Mouse (Mus musculus) layer of hippocampus, adult 9-10 months (tissue): ENCODE results near the gene Muc3a.
A peak's percentile ranks its signal among the peaks of the same experiment; 100 is the strongest.

Experiments used
- DNase-seq: peaks from one replicate; pipeline ENCODE4 v3.0.0; 2022; ENCODE audit warnings: low spot score

The Muc3a gene

GRCm38 (mm10) chr5:137212289-137212688, at the start of gene Muc3a:
Gene Muc3a, minus strand, starts transcription at chr5:137212389.
- DNase-seq, result no peak

GRCm38 (mm10) chr5:137211114-137211829, 917 bp downstream of the Muc3a start:
- no peak for DNase-seq

GRCm38 (mm10) chr5:137210689-137211088, 1.5 kb downstream of the Muc3a start:
- no peak for DNase-seq

- DNase-seq, result no peak
These were observed 6.9 kb downstream of the Muc3a start for GRCm38 (mm10) chr5:137205301-137205700.

GRCm38 (mm10) chr5:137194488-137195120, 17.6 kb downstream of the Muc3a start:
- no peak for DNase-seq

- no peak for DNase-seq
These were observed 18.8 kb downstream of the Muc3a start for GRCm38 (mm10) chr5:137193279-137193952.

- DNase-seq, result no peak
These were observed 22.9 kb downstream of the Muc3a start for GRCm38 (mm10) chr5:137189326-137189725.

GRCm38 (mm10) chr5:137185362-137185761, 26.8 kb downstream of the Muc3a start:
- no peak for DNase-seq

- DNase-seq, result peak; percentile 21
These were observed 32.4 kb downstream of the Muc3a start for GRCm38 (mm10) chr5:137179646-137180374.

- DNase-seq, result no peak
These were observed 38.2 kb downstream of the Muc3a start for GRCm38 (mm10) chr5:137173967-137174366.

- DNase-seq, result no peak
These were observed 39.6 kb downstream of the Muc3a start for GRCm38 (mm10) chr5:137172591-137172990.

- DNase-seq, result no peak
These were observed 40.7 kb downstream of the Muc3a start for GRCm38 (mm10) chr5:137171478-137171877.

- DNase-seq, result no peak
These were observed 41.3 kb downstream of the Muc3a start for GRCm38 (mm10) chr5:137170836-137171380.

GRCm38 (mm10) chr5:137167539-137167938, 44.6 kb downstream of the Muc3a start:
- no peak for DNase-seq

- no peak for DNase-seq
These were observed 46.2 kb downstream of the Muc3a start for GRCm38 (mm10) chr5:137166012-137166411.

- DNase-seq, result no peak
These were observed 50.3 kb downstream of the Muc3a start for GRCm38 (mm10) chr5:137161853-137162252.

- DNase-seq, result no peak
These were observed 52.7 kb downstream of the Muc3a start for GRCm38 (mm10) chr5:137159461-137159860.
